8 mouse cellular contexts compared by ENCODE assay signal in the genomic region with DNA sequence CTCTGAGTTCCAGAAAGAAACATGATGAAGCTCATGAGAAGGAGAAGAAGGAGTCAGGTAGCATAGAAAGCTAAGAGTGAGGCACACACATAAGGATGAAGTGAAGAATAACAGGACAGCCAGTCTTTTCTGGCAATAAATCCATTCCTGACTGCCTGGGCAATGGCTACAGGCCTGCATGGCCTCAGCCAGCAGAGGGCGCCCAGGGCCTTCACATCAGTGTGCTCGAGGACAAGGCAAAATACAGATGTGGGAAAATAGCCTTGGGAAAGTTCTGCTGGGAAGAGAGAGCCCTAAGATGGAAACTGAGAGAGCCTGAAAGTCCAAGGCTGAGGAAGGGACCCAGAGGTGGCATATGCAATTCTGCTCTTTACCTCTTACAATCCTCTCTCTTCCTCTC. TPM values are rescaled to one million over a fixed set of nuclear protein-coding genes. Genes with fewer than 3 reads are reported as not detected.
DNase-seq lines count a peak whose midpoint lies in the region; ATAC-seq lines count a peak whose summit lies in the region.

No protein-coding gene starts in this region.

- ATAC-seq in forebrain, embryonic 13.5 days: peak; percentile 95

- H3K4me3 ChIP-seq in forebrain, embryonic 13.5 days: no peak overlapping the region

- no peaks in the 10 kb centered on the region for H3K27me3 ChIP-seq in forebrain, embryonic 13.5 days

- no peaks in the 10 kb centered on the region for H3K9me3 ChIP-seq in forebrain, embryonic 13.5 days (replicated peaks)

- no peak overlapping the region for H3K27ac ChIP-seq in forebrain, embryonic 13.5 days

- intact Hi-C loops in heart, postnatal 36 days (cut with DNase I): loop anchor here (1.0 to 10.0 kb wide), 3 partner anchors 136 to 783 kb away; no protein-coding TSS in a partner anchor

- 0% methylated on average over 2 of the region's 2 CpGs for WGBS in forebrain, embryonic 13.5 days
- WGBS in large intestine, adult 2 months: 4% methylated on average over 2 of the region's 2 CpGs

- DNase-seq in ES-CJ7 (ENCODE audit: low read depth, low spot score): peak; percentile 66
- peak; percentile 0 for DNase-seq in c-Kit-positive CD71-positive TER-119-positive erythroid progenitor cells, embryonic 14.5 days (ENCODE audit: low spot score)
- peak; percentile 68 to 77 for DNase-seq in heart, postnatal 36 days
- DNase-seq in large intestine, adult 2 months (ENCODE audit: low read depth, low spot score): peak; percentile 10
- peak; percentile 15 to 35 for DNase-seq in lung, adult 18-20 months
- DNase-seq in ovary, postnatal 14 days (ENCODE audit: low spot score): peak; percentile 72
- DNase-seq in urinary bladder, postnatal 14 days (ENCODE audit: low spot score): peak; percentile 80

- no peak overlapping the region for H3K4me2 ChIP-seq in forebrain, embryonic 13.5 days

- no peaks in the 10 kb centered on the region for H3K4me1 ChIP-seq in forebrain, embryonic 13.5 days

- H3K9ac ChIP-seq in forebrain, embryonic 13.5 days: no peak overlapping the region

- H3K36me3 ChIP-seq in forebrain, embryonic 13.5 days (ENCODE audit: poor library complexity, severe bottlenecking): no peaks in the 10 kb centered on the region

RNA-seq across cellular contexts. Expression of gene Trim32, which starts 49.9 kb away (rescaled TPM):
- polyA plus RNA-seq in forebrain, embryonic 13.5 days (2015; fragmentation: Nextera tagmentation; extraction: Ambion mirVana): 86.4 and 98.5 TPM in 2 replicates
- 10 to 100 TPM; 14.6 to 20.1 TPM for total RNA-seq in heart, postnatal 36 days (2021)
- 7.6 and 10.9 TPM in 2 replicates for polyA plus RNA-seq in large intestine, adult 2 months (2012; rRNA removed)

Comparison
In these comparisons a context has a peak if more than half of its experiments do, and no peak if none do; other contexts are left out.
1. DNase-seq: peak in every context shown above with its lines; median percentile 80 in urinary bladder, postnatal 14 days; 72 in heart, postnatal 36 days; 72 in ovary, postnatal 14 days; 66 in ES-CJ7; 25 in lung, adult 18-20 months; 10 in large intestine, adult 2 months; 0 in c-Kit-positive CD71-positive TER-119-positive erythroid progenitor cells, embryonic 14.5 days.